ENCODE assay signal across 20 mouse cellular contexts in genomic region chr17:86243109-86243527, GRCm38 (mm10).
DNase-seq lines count a peak whose midpoint lies in the region; ATAC-seq lines count a peak whose summit lies in the region.
"Had no signal": no experiment of that assay in that cellular context is flagged by ENCODE, and none has a peak within 500 bp of the region (broad histone marks: within the 10 kb centered on the region; RNA-seq: fewer than 3 reads in every experiment).

No protein-coding gene starts in this region.

- H3K27me3 ChIP-seq in kidney, embryonic 15.5 days: no peaks in the 10 kb centered on the region
- no peaks in the 10 kb centered on the region for H3K27me3 ChIP-seq in kidney, embryonic 16.5 days (ENCODE audit: insufficient read depth, low read length)
- no peaks in the 10 kb centered on the region for H3K27me3 ChIP-seq in embryonic facial prominence, embryonic 10.5 days (replicated peaks; ENCODE audit: low read depth, poor library complexity, severe bottlenecking)
- H3K27me3 ChIP-seq: embryonic facial prominence, embryonic 15.5 days; forebrain, embryonic 12.5 days; heart, embryonic 13.5 days; hindbrain, embryonic 12.5 days had no signal

- no peaks in the 10 kb centered on the region for H3K9me3 ChIP-seq in kidney, embryonic 15.5 days (replicated peaks)
- H3K9me3 ChIP-seq in kidney, embryonic 16.5 days (ENCODE audit: low read length): 0 out of 2 replicates have a peak, but pooled peaks cover 3% of the 10 kb centered on the region
- no peaks in the 10 kb centered on the region for H3K9me3 ChIP-seq in embryonic facial prominence, embryonic 10.5 days
- H3K9me3 ChIP-seq: embryonic facial prominence, embryonic 15.5 days; forebrain, embryonic 12.5 days; heart, embryonic 13.5 days; hindbrain, embryonic 12.5 days had no signal

- no peak overlapping the region for H3K4me2 ChIP-seq in kidney, embryonic 15.5 days
- no peak overlapping the region for H3K4me2 ChIP-seq in kidney, embryonic 16.5 days (replicated peaks; ENCODE audit: low read depth, low read length)
- H3K4me2 ChIP-seq: embryonic facial prominence, embryonic 15.5 days; forebrain, embryonic 12.5 days; heart, embryonic 13.5 days; hindbrain, embryonic 12.5 days had no signal

- 79% methylated on average over 16 of the region's 16 CpGs for WGBS in kidney, embryonic 15.5 days
- 83% methylated on average over 16 of the region's 16 CpGs for WGBS in kidney, embryonic 16.5 days
- WGBS in embryonic facial prominence, embryonic 10.5 days: 85% methylated on average over 16 of the region's 16 CpGs

- no peak overlapping the region for H3K4me3 ChIP-seq in kidney, embryonic 15.5 days (replicated peaks)
- H3K4me3 ChIP-seq in kidney, embryonic 16.5 days (ENCODE audit: low read length): no peak overlapping the region
- H3K4me3 ChIP-seq in embryonic facial prominence, embryonic 10.5 days: no peak overlapping the region
- H3K4me3 ChIP-seq: embryonic facial prominence, embryonic 15.5 days; forebrain, embryonic 12.5 days; heart, embryonic 13.5 days; hindbrain, embryonic 12.5 days; megakaryocyte, embryonic 14.5 days had no signal

- no peak for ATAC-seq in CD4-positive, CD25-positive, alpha-beta regulatory T cell, adult 4 months
- ATAC-seq in kidney, embryonic 15.5 days (replicated peaks; ENCODE audit: low FRiP score): no peak
- no peak for ATAC-seq in kidney, embryonic 16.5 days (ENCODE audit: low FRiP score, low TSS enrichment)
- ATAC-seq: intestine, embryonic 16.5 days had no signal

- H3K36me3 ChIP-seq in kidney, embryonic 15.5 days: no peaks in the 10 kb centered on the region
- no peaks in the 10 kb centered on the region for H3K36me3 ChIP-seq in kidney, embryonic 16.5 days (ENCODE audit: insufficient read depth, low read length)
- no peaks in the 10 kb centered on the region for H3K36me3 ChIP-seq in embryonic facial prominence, embryonic 10.5 days (replicated peaks)
- H3K36me3 ChIP-seq: embryonic facial prominence, embryonic 15.5 days; forebrain, embryonic 12.5 days; G1E; heart, embryonic 13.5 days; hindbrain, embryonic 12.5 days had no signal

- peak; percentile 9 for DNase-seq in CD4-positive, CD25-positive, alpha-beta regulatory T cell, adult 2 months (ENCODE audit: low read depth, low spot score)
- peak; percentile 23 to 41 for DNase-seq in spleen, adult 18-20 months
- DNase-seq in spleen, postnatal 4 days (ENCODE audit: low spot score in 2 of 2): no peak
- peak; percentile 62 to 69 for DNase-seq in monocyte, adult 2 months (ENCODE audit: low read depth in 1 of 2, low spot score in 2 of 2)
- DNase-seq in embryonic facial prominence, embryonic 10.5 days (ENCODE audit: low spot score): no peak
- DNase-seq: adrenal gland, postnatal 25 days; cerebellum, adult 11 months; kidney, postnatal 36 days; layer of hippocampus, postnatal 36 days had no signal

- no peak overlapping the region for H3K27ac ChIP-seq in kidney, embryonic 15.5 days
- H3K27ac ChIP-seq in kidney, embryonic 16.5 days (ENCODE audit: low read length): no peak overlapping the region
- no peak overlapping the region for H3K27ac ChIP-seq in embryonic facial prominence, embryonic 10.5 days (replicated peaks)
- H3K27ac ChIP-seq: embryonic facial prominence, embryonic 15.5 days; forebrain, embryonic 12.5 days; heart, embryonic 13.5 days; hindbrain, embryonic 12.5 days; liver, embryonic 14.5 days had no signal

- H3K4me1 ChIP-seq in kidney, embryonic 15.5 days: 0 out of 2 replicates have a peak, but pooled peaks cover 4% of the 10 kb centered on the region
- no peaks in the 10 kb centered on the region; the same call in 1 of the 2 replicates for H3K4me1 ChIP-seq in kidney, embryonic 16.5 days (ENCODE audit: insufficient read depth, low read length)
- H3K4me1 ChIP-seq in embryonic facial prominence, embryonic 10.5 days: peaks cover 14% of the 10 kb centered on the region

- no peak overlapping the region for H3K9ac ChIP-seq in kidney, embryonic 15.5 days
- no peak overlapping the region for H3K9ac ChIP-seq in kidney, embryonic 16.5 days (replicated peaks; ENCODE audit: low read length)
- H3K9ac ChIP-seq: embryonic facial prominence, embryonic 15.5 days; forebrain, embryonic 12.5 days; heart, embryonic 13.5 days; hindbrain, embryonic 12.5 days; liver, embryonic 14.5 days had no signal

Comparison
In these comparisons a context has a peak if more than half of its experiments do, and no peak if none do; other contexts are left out.
1. DNase-seq: peak in CD4-positive, CD25-positive, alpha-beta regulatory T cell, adult 2 months (single experiment), spleen, adult 18-20 months (2 of 2) and monocyte, adult 2 months (2 of 2); none in spleen, postnatal 4 days (0 of 2) and embryonic facial prominence, embryonic 10.5 days (single experiment).